Mouse (Mus musculus): ENCODE measurements around the gene Slc7a11.

GRCm38 (mm10) chr3:50430811-50431210, 12.6 kb downstream of the Slc7a11 start:
- TF ChIP-seq CTCF (IDR thresholded peaks at IDR 0.05; ENCODE audit: low read depth, low read length): no peak
- no peak for TF ChIP-seq GATA1 (IDR thresholded peaks at IDR 0.05; ENCODE audit: borderline replicate concordance, low read length)
- TF ChIP-seq TAL1 (conservative IDR thresholded peaks at IDR 0.05; ENCODE audit: low read depth, low read length): no peak
